Mouse (Mus musculus) megakaryocyte, embryonic 14.5 days (primary cell): Measurements from ENCODE around the gene Prkd1.

Experiments
- FLI1 ChIP-seq: IDR thresholded peaks from 2 replicates; pipeline ENCODE4 v1.6.1; 2012; ENCODE audit warnings: low read length, inconsistent platforms, mixed read lengths
- GATA1 ChIP-seq: IDR thresholded peaks from 3 replicates; pipeline ENCODE4 v1.6.1; 2012; ENCODE audit warnings: mixed read lengths, low read length, inconsistent platforms, borderline replicate concordance

GRCm38 (mm10) chr12:50309276-50309675 lies 339.6 kb downstream of the Prkd1 start:
- no peak for TF ChIP-seq GATA1
- no peak for TF ChIP-seq FLI1
